Mouse (Mus musculus) adrenal gland, postnatal 0 days (tissue): Measurements from ENCODE around the gene Myo9a. TPM values are rescaled to one million over a fixed set of nuclear protein-coding genes. Genes with fewer than 3 reads are reported as not detected.

Experiments used
- polyA plus RNA-seq: library from polyadenylated mRNA; unstranded; fragments of >200 nt; fragmentation: Nextera tagmentation; extraction: Ambion mirVana; gene quantifications from 2 replicates; pipeline ENCODE4 v1.2.1, GENCODE M21; 2015

The Myo9a gene
- polyA plus RNA-seq = 6.0 and 6.6 TPM in 2 replicates

GRCm38 (mm10) chr9:59750267-59751065, at the start of gene Myo9a, which contains the start of gene Senp8:
Gene Myo9a, plus strand, starts transcription at chr9:59750896.
Gene Senp8, minus strand, starts transcription at chr9:59750710.

GRCm38 (mm10) chr9:59960559-59960958, 209.9 kb downstream of the Myo9a start, which contains the start of gene Nr2e3:
Gene Nr2e3, minus strand, starts transcription at chr9:59960659.

Other genes with a start within 250 kb of the Myo9a start
- gene Hexa, start 211.4 kb upstream of the Myo9a start, polyA plus RNA-seq = 93.0 and 107 TPM in 2 replicates
- 2.8 and 4.2 TPM in 2 replicates for gene Tmem202, start 211.0 kb upstream of the Myo9a start, polyA plus RNA-seq
- gene Celf6, start 173.0 kb upstream of the Myo9a start, polyA plus RNA-seq = 9.9 and 27.3 TPM in 2 replicates
- 22.7 and 31.8 TPM in 2 replicates for gene Parp6, start 133.6 kb upstream of the Myo9a start, polyA plus RNA-seq
- 359 and 553 TPM in 2 replicates for gene Pkm, start 94.5 kb upstream of the Myo9a start, polyA plus RNA-seq
- gene Gramd2, start 70.8 kb upstream of the Myo9a start, polyA plus RNA-seq = 0.28 and 0.36 TPM in 2 replicates
- gene Senp8, start 186 bp upstream of the Myo9a start, polyA plus RNA-seq = 6.7 and 7.6 TPM in 2 replicates
- gene Nr2e3, start 209.8 kb downstream of the Myo9a start, polyA plus RNA-seq = not detected in 2 replicates